Mouse (Mus musculus) heart, postnatal 0 days (tissue): ENCODE measurements around the gene Tekt1. TPM values are rescaled to one million over a fixed set of nuclear protein-coding genes. Genes with fewer than 3 reads are reported as not detected.

ENCODE experiments used
- ATAC-seq: fragments of 200-750 bp; cut with Nextera tagmentation; 2 replicates; pipeline ENCODE4 v1.8.0; 2017; ENCODE audit warnings: low read depth, moderate number of reproducible peaks, moderate library complexity; ENCODE audit not compliant: insufficient read depth
- DNase-seq: peaks from one replicate; pipeline ENCODE4 v3.0.0-alpha.2; 2016; ENCODE audit warnings: low spot score
- H3K27ac ChIP-seq: fragments of 300-500 bp; sonication (generic); 2 replicates; pipeline ENCODE4 v1.5.1; 2014; ENCODE audit warnings: low read depth, mild to moderate bottlenecking
- H3K27me3 ChIP-seq: fragments of 300-500 bp; sonication (generic); 2 replicates; pipeline ENCODE4 v1.6.1; 2014; ENCODE audit warnings: low read length, mixed read lengths; ENCODE audit not compliant: control insufficient read depth, insufficient read depth
- H3K36me3 ChIP-seq: fragments of 300-500 bp; sonication (generic); replicated peaks from 2 replicates; pipeline ENCODE4 v1.6.1; 2014; ENCODE audit warnings: low read length, mixed read lengths; ENCODE audit not compliant: control insufficient read depth, insufficient read depth
- H3K4me1 ChIP-seq: fragments of 300-500 bp; sonication (generic); 2 replicates; pipeline ENCODE4 v1.6.1; 2014; ENCODE audit warnings: antibody characterized with exemption; ENCODE audit not compliant: control insufficient read depth, insufficient read depth
- H3K4me2 ChIP-seq: fragments of 300-500 bp; sonication (generic); 2 replicates; pipeline ENCODE4 v1.6.1; 2014; ENCODE audit warnings: low read depth, mild to moderate bottlenecking, low read length, moderate library complexity
- H3K4me3 ChIP-seq: fragments of 300-500 bp; sonication (generic); 2 replicates; pipeline ENCODE4 v1.5.1; 2014; ENCODE audit warnings: low read depth, low read length
- H3K9ac ChIP-seq: fragments of 300-500 bp; sonication (generic); replicated peaks from 2 replicates; pipeline ENCODE4 v1.6.1; 2014; ENCODE audit warnings: low read depth, low read length, mixed read lengths
- H3K9me3 ChIP-seq: fragments of 300-500 bp; sonication (generic); replicated peaks from 2 replicates; pipeline ENCODE4 v1.6.1; 2016; ENCODE audit warnings: low read length; ENCODE audit not compliant: control insufficient read depth
- CTCF ChIP-seq: IDR thresholded peaks from 2 replicates; pipeline ENCODE4 v1.5.1; 2016; ENCODE audit warnings: antibody characterized with exemption, control low read depth, low read depth
- EP300 ChIP-seq: IDR thresholded peaks from 2 replicates; pipeline ENCODE4 v1.6.1; 2016; ENCODE audit warnings: antibody characterized with exemption, low read depth
- WGBS: fragments of 180-500 bp; shearing (Covaris S2); extraction: QIAGEN DNeasy Blood & Tissue Kit; methylation state at CpG from one replicate; pipeline ENCODE4 v1.1.7; 2014; 5-methylcytosine and 5-hydroxymethylcytosine counted together
- polyA plus RNA-seq: library from polyadenylated mRNA; unstranded; fragments of >200 nt; fragmentation: Nextera tagmentation; extraction: Ambion mirVana; gene quantifications from 2 replicates; pipeline ENCODE4 v1.2.1, GENCODE M21; 2015
- total RNA-seq: library from RNA; depleted of rRNA; stranded (reverse); fragments of >200 nt; gene quantifications from 2 replicates; pipeline ENCODE4 v1.2.3, GENCODE M21; 2014; ENCODE audit warnings: low replicate concordance

The Tekt1 gene
- total and polyA plus RNA-seq, 2 experiments from 2014 or later, result 0.19 TPM; not detected in 1

GRCm38 (mm10) chr11:72314151-72314895 is 47.9 kb downstream of the Tekt1 start, which contains the start of gene Fbxo39:
Gene Fbxo39 (plus strand): TSS chr11:72314444.
- peaks cover 22% of the 10 kb centered on the region for H3K27me3 ChIP-seq
- no peak for TF ChIP-seq CTCF
- H3K9ac ChIP-seq, result no peak within 1 kb of the TSS; the same call in 1 of the 2 replicates
- peak within 1 kb of the TSS; percentile 28 for H3K4me3 ChIP-seq
- no peak for DNase-seq
- no peak for ATAC-seq
- H3K4me1 ChIP-seq, result no peaks in the 10 kb centered on the region
- 11% methylated on average over 42 of the region's 42 CpGs for WGBS
- 0 out of 2 replicates have a peak, but pooled peaks cover 3% of the 10 kb centered on the region for H3K36me3 ChIP-seq
- H3K9me3 ChIP-seq, result no peaks in the 10 kb centered on the region
- peak within 1 kb of the TSS; percentile 46 for H3K4me2 ChIP-seq
- no peak within 1 kb of the TSS for H3K27ac ChIP-seq

DNA sequence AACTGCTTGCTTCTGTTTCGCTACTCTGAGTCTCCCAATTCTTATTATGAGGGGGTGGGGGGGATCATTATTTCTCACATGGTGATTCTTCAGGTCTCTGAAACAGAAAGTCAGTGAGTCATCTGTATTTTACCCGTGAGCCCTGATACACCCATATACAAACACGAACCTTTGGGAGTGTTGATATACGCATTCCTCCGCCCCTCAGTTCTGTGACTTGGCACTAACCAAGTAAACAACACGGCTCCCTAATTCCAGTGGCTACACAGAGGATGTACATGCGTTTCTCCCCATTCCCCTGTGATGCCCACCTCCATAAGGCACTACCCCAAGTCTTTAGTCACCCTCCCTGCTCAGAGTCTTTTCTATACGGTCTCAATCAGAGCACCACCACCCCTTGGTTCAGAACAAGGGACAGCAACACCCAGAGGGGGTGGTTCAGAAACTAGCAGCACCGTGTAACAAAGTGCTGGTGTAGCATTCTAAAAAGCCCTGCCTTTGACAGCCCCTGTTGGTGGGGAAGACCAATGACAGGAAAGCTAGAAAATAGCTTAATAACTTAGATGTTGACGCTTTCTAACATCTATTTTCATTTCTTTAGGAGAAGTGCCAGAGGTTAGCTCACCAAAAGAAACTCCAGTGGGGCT is 50.8 kb downstream of the Tekt1 start:
- Histone ChIP-seq H3K9ac (no peak overlapping the region), H3K4me2 (no peak overlapping the region), H3K36me3 (peaks cover 17% of the 10 kb centered on the region), H3K27me3 (peaks cover 22% of the 10 kb centered on the region), H3K4me1 (no peaks in the 10 kb centered on the region), H3K27ac (no peak overlapping the region), H3K4me3 (no peak overlapping the region), H3K9me3 (no peaks in the 10 kb centered on the region)
- TF ChIP-seq EP300 (no peak), CTCF (no peak)
- ATAC-seq (no peak), DNase-seq (no peak)
- 76% methylated on average over 10 of the region's 10 CpGs for WGBS

GRCm38 (mm10) chr11:72310491-72310890 is 51.8 kb downstream of the Tekt1 start:
- ATAC-seq (no peak), DNase-seq (no peak)
- Histone ChIP-seq H3K9me3 (no peaks in the 10 kb centered on the region), H3K27me3 (peaks cover 22% of the 10 kb centered on the region), H3K27ac (no peak overlapping the region), H3K9ac (no peak overlapping the region), H3K4me3 (no peak overlapping the region), H3K4me1 (no peaks in the 10 kb centered on the region), H3K36me3 (peaks cover 20% of the 10 kb centered on the region), H3K4me2 (no peak overlapping the region)
- 66% methylated on average over 4 of the region's 4 CpGs for WGBS
- TF ChIP-seq CTCF (no peak), EP300 (no peak)

DNA sequence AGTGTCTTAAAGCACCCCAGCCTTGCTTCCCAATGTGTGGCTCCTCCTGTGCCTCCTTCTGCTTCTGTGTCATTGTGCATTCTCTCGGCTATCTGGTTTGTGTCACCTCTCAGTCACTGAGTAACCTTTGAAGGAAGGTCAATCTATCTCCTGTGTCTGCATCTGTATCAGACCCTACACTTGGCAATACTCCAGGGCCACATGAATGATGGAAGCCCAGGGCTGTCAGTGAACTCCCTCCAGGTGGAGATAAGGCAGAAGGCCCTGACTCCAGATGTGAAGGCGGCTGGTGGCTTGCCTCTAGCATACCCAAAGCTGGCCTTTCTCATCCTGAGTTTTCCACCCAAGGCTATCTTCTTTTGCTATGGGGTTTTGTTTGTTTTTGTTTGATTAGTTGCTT is 53.3 kb downstream of the Tekt1 start:
- ATAC-seq, result peak; percentile 39

GRCm38 (mm10) chr11:72307461-72307860 is 54.8 kb downstream of the Tekt1 start:
- no peak for ATAC-seq
- H3K4me3 ChIP-seq, result no peak overlapping the region
- 80% methylated on average over 5 of the region's 5 CpGs for WGBS
- 0 out of 2 replicates have a peak, but pooled peaks cover 9% of the 10 kb centered on the region for H3K4me1 ChIP-seq
- peaks cover 20% of the 10 kb centered on the region for H3K36me3 ChIP-seq
- no peak overlapping the region for H3K9ac ChIP-seq
- H3K9me3 ChIP-seq, result no peaks in the 10 kb centered on the region
- H3K4me2 ChIP-seq, result no peak overlapping the region
- H3K27ac ChIP-seq, result no peak overlapping the region
- no peaks in the 10 kb centered on the region for H3K27me3 ChIP-seq
- TF ChIP-seq EP300, result no peak
- TF ChIP-seq CTCF, result no peak
- DNase-seq, result no peak

More for the DNA sequence above, 53.3 kb downstream of the Tekt1 start:
- H3K4me2 ChIP-seq, result no peak overlapping the region
- peak; percentile 45 for DNase-seq
- peaks cover 9% of the 10 kb centered on the region for H3K27me3 ChIP-seq
- 20% methylated on average over 2 of the region's 2 CpGs for WGBS
- peaks cover 20% of the 10 kb centered on the region for H3K36me3 ChIP-seq
- TF ChIP-seq CTCF, result no peak
- no peaks in the 10 kb centered on the region for H3K4me1 ChIP-seq
- H3K4me3 ChIP-seq, result no peak overlapping the region
- no peaks in the 10 kb centered on the region for H3K9me3 ChIP-seq
- no peak overlapping the region for H3K9ac ChIP-seq
- H3K27ac ChIP-seq, result no peak overlapping the region
